In genomic region chrX:129770625-129771024, GRCm38 (mm10) we compare ENCODE assay signal across 24 mouse cellular contexts. TPM values are rescaled to one million over a fixed set of nuclear protein-coding genes. Genes with fewer than 3 reads are reported as not detected.
DNase-seq lines count a peak whose midpoint lies in the region; ATAC-seq and TF ChIP-seq lines count a peak whose summit lies in the region.
"Had no signal": no experiment of that assay in that cellular context is flagged by ENCODE, and none has a peak within 500 bp of the region (broad histone marks: within the 10 kb centered on the region; RNA-seq: fewer than 3 reads in every experiment).

No protein-coding gene starts in this region.

- no peak overlapping the region for H3K4me3 ChIP-seq in embryonic facial prominence, embryonic 14.5 days (ENCODE audit: low read depth, low read length)
- H3K4me3 ChIP-seq in embryonic facial prominence, embryonic 10.5 days, result no peak overlapping the region
- no peak overlapping the region for H3K4me3 ChIP-seq in midbrain, embryonic 12.5 days
- H3K4me3 ChIP-seq in midbrain, postnatal 0 days (ENCODE audit: low read depth, low read length), result no peak overlapping the region
- H3K4me3 ChIP-seq in forebrain, embryonic 14.5 days (ENCODE audit: low read depth, low read length), result no peak overlapping the region
- H3K4me3 ChIP-seq in left cerebral cortex, adult 2 months, result no peak overlapping the region
- H3K4me3 ChIP-seq: embryonic facial prominence, embryonic 15.5 days; kidney, embryonic 15.5 days; lung, embryonic 15.5 days; midbrain, embryonic 13.5 days had no signal

- H3K27me3 ChIP-seq in embryonic facial prominence, embryonic 14.5 days (replicated peaks; ENCODE audit: control insufficient read depth, insufficient read depth, low read length), result no peaks in the 10 kb centered on the region
- no peaks in the 10 kb centered on the region for H3K27me3 ChIP-seq in embryonic facial prominence, embryonic 10.5 days (replicated peaks; ENCODE audit: low read depth, poor library complexity, severe bottlenecking)
- no peaks in the 10 kb centered on the region for H3K27me3 ChIP-seq in midbrain, embryonic 12.5 days
- H3K27me3 ChIP-seq in midbrain, postnatal 0 days (ENCODE audit: insufficient read depth, low read length), result no peaks in the 10 kb centered on the region
- H3K27me3 ChIP-seq in forebrain, embryonic 14.5 days (replicated peaks; ENCODE audit: control insufficient read depth, insufficient read depth, low read length), result no peaks in the 10 kb centered on the region
- H3K27me3 ChIP-seq: CH12.LX; embryonic facial prominence, embryonic 15.5 days; kidney, embryonic 15.5 days; lung, embryonic 15.5 days; midbrain, embryonic 13.5 days had no signal

- H3K27ac ChIP-seq in embryonic facial prominence, embryonic 14.5 days (replicated peaks; ENCODE audit: low read depth, low read length), result no peak overlapping the region
- H3K27ac ChIP-seq in embryonic facial prominence, embryonic 10.5 days (replicated peaks), result no peak overlapping the region
- no peak overlapping the region for H3K27ac ChIP-seq in midbrain, embryonic 12.5 days (replicated peaks)
- H3K27ac ChIP-seq in midbrain, postnatal 0 days (ENCODE audit: low read depth, low read length), result no peak overlapping the region
- no peak overlapping the region for H3K27ac ChIP-seq in forebrain, embryonic 14.5 days (ENCODE audit: low read depth, low read length)
- H3K27ac ChIP-seq in left cerebral cortex, adult 2 months, result no peak overlapping the region
- H3K27ac ChIP-seq: embryonic facial prominence, embryonic 15.5 days; hindbrain, postnatal 0 days; kidney, embryonic 15.5 days; liver, embryonic 14.5 days; lung, embryonic 15.5 days; midbrain, embryonic 13.5 days had no signal

- TF ChIP-seq CTCF in midbrain, postnatal 0 days (IDR thresholded peaks at IDR 0.05), result no peak
- no peak for TF ChIP-seq CTCF in left cerebral cortex, adult 2 months (IDR thresholded peaks at IDR 0.05)

- H3K9me3 ChIP-seq in embryonic facial prominence, embryonic 14.5 days (ENCODE audit: control insufficient read depth, low read length), result no peaks in the 10 kb centered on the region
- no peaks in the 10 kb centered on the region for H3K9me3 ChIP-seq in embryonic facial prominence, embryonic 10.5 days
- H3K9me3 ChIP-seq in midbrain, embryonic 12.5 days, result no peaks in the 10 kb centered on the region
- H3K9me3 ChIP-seq in midbrain, postnatal 0 days (ENCODE audit: low read length), result no peaks in the 10 kb centered on the region
- H3K9me3 ChIP-seq in forebrain, embryonic 14.5 days (replicated peaks; ENCODE audit: control insufficient read depth, low read length), result no peaks in the 10 kb centered on the region
- H3K9me3 ChIP-seq: embryonic facial prominence, embryonic 15.5 days; kidney, embryonic 15.5 days; lung, embryonic 15.5 days; midbrain, embryonic 13.5 days had no signal

- intact Hi-C loops in left cerebral cortex, adult 2 months (cut with DNase I), result no loop called here

- H3K4me2 ChIP-seq in embryonic facial prominence, embryonic 14.5 days (ENCODE audit: low read depth, low read length), result no peak overlapping the region
- H3K4me2 ChIP-seq in midbrain, embryonic 12.5 days (replicated peaks), result no peak overlapping the region
- no peak overlapping the region for H3K4me2 ChIP-seq in midbrain, postnatal 0 days (ENCODE audit: low read depth, low read length, poor library complexity, severe bottlenecking)
- no peak overlapping the region for H3K4me2 ChIP-seq in forebrain, embryonic 14.5 days (ENCODE audit: low read length)
- H3K4me2 ChIP-seq: embryonic facial prominence, embryonic 15.5 days; kidney, embryonic 15.5 days; lung, embryonic 15.5 days; midbrain, embryonic 13.5 days had no signal

- ATAC-seq in embryonic facial prominence, embryonic 14.5 days (ENCODE audit: low read depth), result no peak
- peak; percentile 64 for ATAC-seq in midbrain, embryonic 12.5 days (ENCODE audit: low FRiP score, low read depth)
- ATAC-seq in midbrain, postnatal 0 days (ENCODE audit: low FRiP score), result no peak
- peak; percentile 69 for ATAC-seq in forebrain, embryonic 14.5 days
- ATAC-seq in megakaryocyte, adult 5-6 weeks (ENCODE audit: poor library complexity, severe bottlenecking), result no peak
- ATAC-seq: hindbrain, postnatal 0 days; intestine, postnatal 0 days; midbrain, embryonic 13.5 days had no signal

- no peak overlapping the region for H3K9ac ChIP-seq in embryonic facial prominence, embryonic 14.5 days (ENCODE audit: low read depth, low read length)
- H3K9ac ChIP-seq in midbrain, embryonic 12.5 days (replicated peaks), result no peak overlapping the region
- no peak overlapping the region for H3K9ac ChIP-seq in midbrain, postnatal 0 days (replicated peaks; ENCODE audit: low read length, poor library complexity, severe bottlenecking)
- no peak overlapping the region for H3K9ac ChIP-seq in forebrain, embryonic 14.5 days (ENCODE audit: low read length)
- H3K9ac ChIP-seq: embryonic facial prominence, embryonic 15.5 days; kidney, embryonic 15.5 days; liver, embryonic 14.5 days; lung, embryonic 15.5 days; midbrain, embryonic 13.5 days had no signal

- peak; percentile 2 for DNase-seq in embryonic facial prominence, embryonic 14.5 days (ENCODE audit: low spot score)
- no peak for DNase-seq in embryonic facial prominence, embryonic 10.5 days (ENCODE audit: low spot score)
- no peak for DNase-seq in midbrain, postnatal 0 days (ENCODE audit: low spot score)
- DNase-seq in forebrain, embryonic 14.5 days (ENCODE audit: low spot score), result peak; percentile 48
- DNase-seq in left cerebral cortex, adult 2 months (ENCODE audit: extremely low spot score in 1 of 2, low spot score in 2 of 2), result no peak
- no peak for DNase-seq in heart, adult 8-10 months (ENCODE audit: low spot score)
- DNase-seq: adrenal gland, adult 8-10 months; cerebellum, adult 11 months; cerebellum, postnatal 14 days; heart, adult 11 months; heart, postnatal 4 days; lung, postnatal 4 days; thymus, adult 2 months had no signal

- no peaks in the 10 kb centered on the region for H3K4me1 ChIP-seq in embryonic facial prominence, embryonic 14.5 days (ENCODE audit: control insufficient read depth, insufficient read depth, low read length)
- no peaks in the 10 kb centered on the region for H3K4me1 ChIP-seq in embryonic facial prominence, embryonic 10.5 days
- no peaks in the 10 kb centered on the region for H3K4me1 ChIP-seq in midbrain, embryonic 12.5 days
- no peaks in the 10 kb centered on the region for H3K4me1 ChIP-seq in midbrain, postnatal 0 days (ENCODE audit: insufficient read depth, low read length)
- no peaks in the 10 kb centered on the region for H3K4me1 ChIP-seq in forebrain, embryonic 14.5 days (ENCODE audit: control insufficient read depth, insufficient read depth, low read length)
- H3K4me1 ChIP-seq: embryonic facial prominence, embryonic 15.5 days; kidney, embryonic 15.5 days; lung, embryonic 15.5 days; midbrain, embryonic 13.5 days had no signal

- WGBS in embryonic facial prominence, embryonic 14.5 days, result 49% methylated on average over 2 of the region's 2 CpGs
- WGBS in embryonic facial prominence, embryonic 10.5 days, result 74% methylated on average over 2 of the region's 2 CpGs
- WGBS in midbrain, embryonic 12.5 days, result 47% methylated on average over 2 of the region's 2 CpGs
- WGBS in midbrain, postnatal 0 days, result 36% methylated on average over 2 of the region's 2 CpGs
- 40% methylated on average over 2 of the region's 2 CpGs for WGBS in forebrain, embryonic 14.5 days

- H3K36me3 ChIP-seq in embryonic facial prominence, embryonic 14.5 days (ENCODE audit: control insufficient read depth, insufficient read depth, low read length), result no peaks in the 10 kb centered on the region
- no peaks in the 10 kb centered on the region for H3K36me3 ChIP-seq in embryonic facial prominence, embryonic 10.5 days (replicated peaks)
- H3K36me3 ChIP-seq in midbrain, embryonic 12.5 days, result no peaks in the 10 kb centered on the region
- H3K36me3 ChIP-seq in midbrain, postnatal 0 days (ENCODE audit: insufficient read depth, low read length), result no peaks in the 10 kb centered on the region
- H3K36me3 ChIP-seq in forebrain, embryonic 14.5 days (ENCODE audit: control insufficient read depth, insufficient read depth, low read length), result no peaks in the 10 kb centered on the region
- H3K36me3 ChIP-seq: embryonic facial prominence, embryonic 15.5 days; kidney, embryonic 15.5 days; lung, embryonic 15.5 days; midbrain, embryonic 13.5 days had no signal

RNA-seq across cellular contexts. Expression of gene Diaph2, which starts 21.1 kb away (rescaled TPM):
- 5.9 and 6.8 TPM in 2 replicates for polyA plus RNA-seq in embryonic facial prominence, embryonic 14.5 days (2014; fragmentation: Nextera tagmentation; extraction: Ambion mirVana)
- polyA plus RNA-seq in embryonic facial prominence, embryonic 10.5 days (2016; fragmentation: Nextera tagmentation; extraction: Ambion mirVana), result 3.8 and 4.1 TPM in 2 replicates
- polyA plus RNA-seq in midbrain, embryonic 12.5 days (2016; fragmentation: Nextera tagmentation; extraction: Ambion mirVana), result 6.7 and 7.3 TPM in 2 replicates
- 4.8 TPM in 2 replicates for total RNA-seq in midbrain, postnatal 0 days (2014; rRNA removed)
- 2.9 and 3.9 TPM in 2 replicates for polyA plus RNA-seq in midbrain, postnatal 0 days (2015; fragmentation: Nextera tagmentation; extraction: Ambion mirVana)
- polyA plus RNA-seq in forebrain, embryonic 14.5 days (2014; fragmentation: Nextera tagmentation; extraction: Ambion mirVana), result 3.4 and 4.6 TPM in 2 replicates
- total RNA-seq in left cerebral cortex, adult 2 months (2021), result 10 to 100 TPM; 26.6 to 27.4 TPM
- 71.5 and 75.0 TPM in 2 replicates for total RNA-seq in megakaryocyte, adult 5-6 weeks (2015)
- total RNA-seq in megakaryocyte, adult 5-6 weeks (2017), result 33.8 and 36.5 TPM in 2 replicates
- 10 to 100 TPM; 10.9 to 14.8 (median 11.0) TPM for total RNA-seq in heart, adult 8-10 months (2022)
- total RNA-seq: CH12.LX, MEL had no signal

Comparison
In these comparisons a context has a peak if more than half of its experiments do, and no peak if none do; other contexts are left out.
1. ATAC-seq: peak in midbrain, embryonic 12.5 days (single experiment) and forebrain, embryonic 14.5 days (single experiment); none in embryonic facial prominence, embryonic 14.5 days (single experiment), midbrain, postnatal 0 days (single experiment) and megakaryocyte, adult 5-6 weeks (single experiment).
2. DNase-seq: peak in embryonic facial prominence, embryonic 14.5 days (single experiment) and forebrain, embryonic 14.5 days (single experiment); none in embryonic facial prominence, embryonic 10.5 days (single experiment), midbrain, postnatal 0 days (single experiment), left cerebral cortex, adult 2 months (0 of 2) and heart, adult 8-10 months (single experiment).